Mouse (Mus musculus): ENCODE results near the gene Alkbh5. TPM values are rescaled to one million over a fixed set of nuclear protein-coding genes. Genes with fewer than 3 reads are reported as not detected.
"Not testable (repeated sequence)": the region's sequence is repeated elsewhere in the genome, so short reads cannot be mapped to it uniquely, and the experiment has no call there.

Gene Alkbh5
- polyA plus RNA-seq, 1 experiment from 2014 or later: 24.2 TPM

DNA sequence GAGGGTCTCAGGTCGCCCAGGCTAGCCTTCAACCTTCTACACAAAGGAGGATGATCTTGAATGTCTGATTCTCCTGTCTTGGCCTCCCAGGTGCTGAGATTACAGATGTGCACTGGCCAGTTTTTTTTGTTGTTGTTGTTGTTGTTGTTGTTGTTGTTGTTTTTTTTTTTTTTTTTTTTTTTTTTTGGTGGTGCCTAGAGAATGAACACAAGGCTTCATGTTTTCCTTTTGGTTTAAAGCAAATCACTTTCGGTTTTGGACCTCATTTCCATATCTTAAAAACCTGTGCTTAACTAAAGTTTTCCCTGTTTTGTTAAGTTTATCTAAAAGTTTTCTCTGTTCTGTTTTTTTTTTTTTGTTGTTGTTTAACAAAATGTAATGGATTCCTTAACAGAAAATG, 3.4 kb downstream of the Alkbh5 start:
- 0 out of 2 replicates have a peak, but pooled peaks cover 2% of the 10 kb centered on the region for H3K36me3 ChIP-seq (ENCODE audit: control insufficient read depth, insufficient read depth)
- peak overlapping the region; percentile 98 for H3K4me3 ChIP-seq (replicated peaks; ENCODE audit: low read length)
- H3K4me2 ChIP-seq (ENCODE audit: low read length): peak overlapping the region; percentile 91
- peaks cover 44% of the 10 kb centered on the region for H3K4me1 ChIP-seq (replicated peaks; ENCODE audit: control insufficient read depth, insufficient read depth, low read length)
- H3K9me3 ChIP-seq (ENCODE audit: control insufficient read depth, low read length): no peaks in the 10 kb centered on the region
- no peak overlapping the region for H3K27ac ChIP-seq (ENCODE audit: low read length)
- H3K9ac ChIP-seq (replicated peaks; ENCODE audit: low read depth, low read length): peak overlapping the region; percentile 68
- ATAC-seq: no peak
- no peaks in the 10 kb centered on the region for H3K27me3 ChIP-seq (replicated peaks; ENCODE audit: control insufficient read depth, insufficient read depth, low read length)
- 2% methylated on average over 2 of the region's 2 CpGs for WGBS

DNA sequence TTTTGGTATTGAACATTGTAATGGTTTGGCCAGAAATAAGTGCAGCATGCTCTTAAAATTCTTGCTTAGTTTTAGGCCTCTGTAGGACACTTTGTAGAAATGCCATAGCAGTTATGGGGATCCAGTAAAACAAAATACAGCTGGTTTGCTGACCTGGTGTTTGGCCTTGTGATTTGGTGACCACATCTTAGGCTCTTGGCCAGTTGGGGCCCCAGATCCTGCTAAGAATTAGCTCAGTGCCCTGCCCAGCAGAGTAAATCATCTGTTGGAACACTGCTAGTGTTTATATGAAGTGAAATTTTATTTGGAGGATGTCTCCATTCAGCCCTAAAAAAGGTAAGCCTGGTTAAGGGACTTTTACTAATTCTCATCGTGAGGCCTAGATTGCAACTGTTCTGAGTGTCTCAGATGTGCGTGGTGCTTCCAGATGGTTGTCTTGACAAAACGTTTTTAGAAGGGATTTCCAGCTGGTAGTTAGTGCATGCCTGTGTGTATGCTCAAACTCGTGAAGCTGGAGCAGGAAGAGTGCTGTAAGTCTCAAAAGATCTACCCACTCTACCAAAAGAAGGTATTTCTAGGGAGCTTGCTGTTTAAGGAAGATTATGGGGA, 3.9 kb downstream of the Alkbh5 start:
- Histone ChIP-seq H3K4me2 (ENCODE audit: low read length) (peak overlapping the region; percentile 72), H3K4me1 (replicated peaks; ENCODE audit: control insufficient read depth, insufficient read depth, low read length) (peaks cover 47% of the 10 kb centered on the region), H3K4me3 (replicated peaks; ENCODE audit: low read length) (peak overlapping the region; percentile 37), H3K36me3 (ENCODE audit: control insufficient read depth, insufficient read depth) (0 out of 2 replicates have a peak, but pooled peaks cover 2% of the 10 kb centered on the region), H3K9ac (replicated peaks; ENCODE audit: low read depth, low read length) (peak overlapping the region; percentile 44), H3K9me3 (ENCODE audit: control insufficient read depth, low read length) (no peaks in the 10 kb centered on the region), H3K27me3 (replicated peaks; ENCODE audit: control insufficient read depth, insufficient read depth, low read length) (no peaks in the 10 kb centered on the region), H3K27ac (ENCODE audit: low read length) (no peak overlapping the region)
- WGBS: 7% methylated on average over 4 of the region's 4 CpGs
- ATAC-seq: no peak

DNA sequence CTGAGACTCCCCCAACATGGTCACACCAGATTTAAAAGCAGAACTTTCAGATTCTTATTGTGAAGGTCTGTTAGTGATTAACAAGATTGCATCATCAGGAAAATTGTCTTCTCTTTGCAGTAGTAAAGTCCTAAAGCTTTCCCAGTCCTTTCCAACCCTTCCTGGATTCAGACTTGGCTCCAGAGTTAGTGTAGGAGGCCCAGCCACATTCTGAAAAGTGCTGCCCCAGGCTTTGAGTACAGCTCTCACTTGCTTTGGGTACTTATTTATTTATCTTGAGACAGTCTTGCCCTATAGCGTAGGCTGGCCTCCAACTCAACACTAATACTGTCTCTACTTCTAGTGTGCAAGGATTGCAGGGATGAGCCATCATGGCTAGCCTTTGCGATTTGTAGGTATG, 4.6 kb downstream of the Alkbh5 start:
- peak overlapping the region; percentile 37 for H3K4me3 ChIP-seq (replicated peaks; ENCODE audit: low read length)
- H3K9ac ChIP-seq (replicated peaks; ENCODE audit: low read depth, low read length): no peak overlapping the region; the same call in 1 of the 2 replicates

DNA sequence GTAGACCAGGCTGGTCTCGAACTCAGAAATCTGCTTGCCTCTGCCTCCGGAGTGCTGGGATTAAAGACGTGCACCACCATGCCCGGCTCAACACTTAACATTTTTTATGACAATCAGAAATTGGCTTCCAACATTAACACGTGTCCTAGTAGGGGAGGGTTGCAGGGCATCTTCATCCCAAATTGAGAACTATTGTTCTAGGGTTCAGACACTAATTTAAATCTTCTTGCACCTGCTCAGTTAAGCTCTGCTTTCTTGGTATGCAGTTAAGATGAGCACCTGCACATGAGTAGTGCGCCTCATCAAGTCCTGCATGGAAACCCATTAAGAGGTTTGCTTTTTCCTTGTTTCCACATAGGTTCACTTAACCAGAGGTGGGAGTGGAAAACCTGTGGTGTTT, 5.7 kb downstream of the Alkbh5 start:
- Histone ChIP-seq H3K9me3 (ENCODE audit: control insufficient read depth, low read length) (no peaks in the 10 kb centered on the region), H3K36me3 (ENCODE audit: control insufficient read depth, insufficient read depth) (0 out of 2 replicates have a peak, but pooled peaks cover 2% of the 10 kb centered on the region), H3K9ac (replicated peaks; ENCODE audit: low read depth, low read length) (no peak overlapping the region), H3K27ac (ENCODE audit: low read length) (no peak overlapping the region), H3K4me1 (replicated peaks; ENCODE audit: control insufficient read depth, insufficient read depth, low read length) (peaks cover 37% of the 10 kb centered on the region), H3K4me3 (replicated peaks; ENCODE audit: low read length) (no peak overlapping the region), H3K4me2 (ENCODE audit: low read length) (no peak overlapping the region), H3K27me3 (replicated peaks; ENCODE audit: control insufficient read depth, insufficient read depth, low read length) (no peaks in the 10 kb centered on the region)
- no peak for ATAC-seq
- 83% methylated on average over 6 of the region's 6 CpGs for WGBS

More for the DNA sequence above, 4.6 kb downstream of the Alkbh5 start:
- Histone ChIP-seq H3K27ac (ENCODE audit: low read length) (no peak overlapping the region), H3K27me3 (replicated peaks; ENCODE audit: control insufficient read depth, insufficient read depth, low read length) (no peaks in the 10 kb centered on the region), H3K4me2 (ENCODE audit: low read length) (peak overlapping the region; percentile 72), H3K9me3 (ENCODE audit: control insufficient read depth, low read length) (no peaks in the 10 kb centered on the region), H3K4me1 (replicated peaks; ENCODE audit: control insufficient read depth, insufficient read depth, low read length) (peaks cover 45% of the 10 kb centered on the region), H3K36me3 (ENCODE audit: control insufficient read depth, insufficient read depth) (0 out of 2 replicates have a peak, but pooled peaks cover 2% of the 10 kb centered on the region)
- no peak for ATAC-seq
- 74% methylated on average over 2 of the region's 2 CpGs for WGBS

DNA sequence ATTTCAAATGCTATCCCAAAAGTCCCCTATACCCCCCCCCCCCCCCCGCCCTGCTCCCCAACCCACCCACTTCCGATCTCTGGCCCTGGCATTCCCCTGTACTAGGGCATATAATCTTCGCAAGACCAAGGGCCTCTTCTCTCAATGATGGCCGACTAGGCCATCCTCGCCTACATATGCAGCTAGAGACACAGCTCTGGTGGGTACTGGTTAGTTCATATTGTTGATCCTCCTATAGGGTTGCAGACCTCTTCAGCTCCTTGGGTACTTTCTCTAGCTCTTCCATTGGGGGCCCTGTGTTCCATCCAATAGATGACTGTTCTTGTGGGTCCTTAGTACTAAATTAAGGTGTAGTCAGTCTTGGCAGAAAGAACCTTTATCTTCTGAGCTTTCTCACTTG, 7.0 kb downstream of the Alkbh5 start:
- WGBS: 83% methylated on average over 4 of the region's 5 CpGs
- peaks cover 37% of the 10 kb centered on the region for H3K4me1 ChIP-seq (replicated peaks; ENCODE audit: control insufficient read depth, insufficient read depth, low read length)
- not testable (repeated sequence) for H3K27ac ChIP-seq (ENCODE audit: low read length); H3K9ac ChIP-seq (replicated peaks; ENCODE audit: low read depth, low read length); H3K4me2 ChIP-seq (ENCODE audit: low read length); ATAC-seq; H3K4me3 ChIP-seq (replicated peaks; ENCODE audit: low read length); H3K36me3 ChIP-seq (ENCODE audit: control insufficient read depth, insufficient read depth); H3K9me3 ChIP-seq (ENCODE audit: control insufficient read depth, low read length); H3K27me3 ChIP-seq (replicated peaks; ENCODE audit: control insufficient read depth, insufficient read depth, low read length)

DNA sequence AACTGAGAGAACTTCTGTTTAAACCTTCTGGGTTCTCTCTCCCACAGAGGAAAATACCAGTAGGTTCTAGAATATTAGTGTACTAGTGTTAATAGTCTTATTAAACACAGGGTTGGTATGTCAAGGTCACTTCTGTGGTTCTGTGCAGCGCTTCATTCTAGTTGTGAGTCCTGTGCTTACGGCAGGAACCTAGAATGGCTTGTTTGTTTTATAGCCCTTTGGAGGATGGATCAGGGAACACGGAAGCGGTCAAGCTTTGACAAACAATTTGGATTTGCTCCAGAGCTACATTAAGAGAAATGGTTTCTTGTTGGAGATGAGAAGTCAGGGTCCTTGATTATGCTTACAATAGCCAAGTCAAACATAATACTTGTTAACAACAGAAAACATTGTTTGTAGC, 9.3 kb downstream of the Alkbh5 start:
- H3K4me1 ChIP-seq (replicated peaks; ENCODE audit: control insufficient read depth, insufficient read depth, low read length): peaks cover 25% of the 10 kb centered on the region
- H3K27ac ChIP-seq (ENCODE audit: low read length): no peak overlapping the region
- H3K9ac ChIP-seq (replicated peaks; ENCODE audit: low read depth, low read length): no peak overlapping the region
- no peak overlapping the region for H3K4me3 ChIP-seq (replicated peaks; ENCODE audit: low read length)
- no peaks in the 10 kb centered on the region for H3K27me3 ChIP-seq (replicated peaks; ENCODE audit: control insufficient read depth, insufficient read depth, low read length)
- no peak overlapping the region for H3K4me2 ChIP-seq (ENCODE audit: low read length)
- H3K9me3 ChIP-seq (ENCODE audit: control insufficient read depth, low read length): no peaks in the 10 kb centered on the region
- H3K36me3 ChIP-seq (ENCODE audit: control insufficient read depth, insufficient read depth): peaks cover 10% of the 10 kb centered on the region; the same call in 1 of the 2 replicates
- no peak for ATAC-seq
- WGBS: 74% methylated on average over 4 of the region's 4 CpGs

DNA sequence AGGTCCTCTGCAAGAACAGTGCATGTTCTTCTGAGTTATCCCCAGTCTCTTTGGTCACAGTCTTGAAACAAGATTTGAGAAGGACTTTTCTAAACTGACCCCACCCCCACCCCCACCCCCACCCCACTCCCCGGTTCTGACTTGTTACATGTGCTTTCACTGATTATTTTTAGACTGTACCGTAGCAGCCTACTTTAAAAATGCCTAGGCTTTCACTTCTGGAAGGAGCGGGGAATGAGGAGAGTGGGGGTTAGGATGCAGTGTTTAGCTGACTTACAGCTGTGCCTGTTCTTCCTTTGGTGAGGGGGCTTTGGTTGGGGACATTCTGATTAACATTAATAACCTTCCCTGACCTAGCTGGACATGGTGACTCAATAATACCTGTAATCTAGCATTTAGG, 11.9 kb downstream of the Alkbh5 start:
- Histone ChIP-seq H3K4me1 (replicated peaks; ENCODE audit: control insufficient read depth, insufficient read depth, low read length) (peaks cover 8% of the 10 kb centered on the region; the same call in 1 of the 2 replicates), H3K27me3 (replicated peaks; ENCODE audit: control insufficient read depth, insufficient read depth, low read length) (no peaks in the 10 kb centered on the region), H3K9me3 (ENCODE audit: control insufficient read depth, low read length) (no peaks in the 10 kb centered on the region), H3K27ac (ENCODE audit: low read length) (no peak overlapping the region), H3K4me3 (replicated peaks; ENCODE audit: low read length) (no peak overlapping the region), H3K4me2 (ENCODE audit: low read length) (no peak overlapping the region), H3K36me3 (ENCODE audit: control insufficient read depth, insufficient read depth) (peaks cover 8% of the 10 kb centered on the region; the same call in 1 of the 2 replicates), H3K9ac (replicated peaks; ENCODE audit: low read depth, low read length) (no peak overlapping the region)
- ATAC-seq: no peak
- 92% methylated on average over 3 of the region's 3 CpGs for WGBS

DNA sequence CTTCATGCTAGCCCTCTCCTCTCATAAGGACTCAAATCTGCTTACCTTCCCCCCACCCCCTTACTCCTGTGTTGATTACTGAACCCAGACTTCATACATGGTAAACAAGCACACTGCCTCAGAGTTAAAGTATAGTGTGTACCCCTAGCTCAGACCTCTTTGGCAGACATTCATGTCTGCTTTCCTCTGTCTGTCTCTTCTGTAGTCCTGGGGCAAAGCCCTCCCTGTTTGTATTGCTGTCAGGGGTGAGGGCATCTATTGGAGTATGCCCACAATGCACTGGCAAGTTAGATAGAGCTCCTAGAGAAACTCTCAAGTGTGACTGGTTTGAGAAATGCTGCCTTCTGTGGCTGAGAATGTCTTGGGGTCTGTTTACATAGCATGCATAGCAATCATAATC, 16.9 kb downstream of the Alkbh5 start:
- no peak for ATAC-seq
- no peak overlapping the region for H3K4me2 ChIP-seq (ENCODE audit: low read length)
- H3K4me3 ChIP-seq (replicated peaks; ENCODE audit: low read length): no peak overlapping the region
- H3K27ac ChIP-seq (ENCODE audit: low read length): no peak overlapping the region
- no peaks in the 10 kb centered on the region for H3K27me3 ChIP-seq (replicated peaks; ENCODE audit: control insufficient read depth, insufficient read depth, low read length)
- H3K9ac ChIP-seq (replicated peaks; ENCODE audit: low read depth, low read length): no peak overlapping the region
- H3K36me3 ChIP-seq (ENCODE audit: control insufficient read depth, insufficient read depth): peaks cover 25% of the 10 kb centered on the region
- H3K4me1 ChIP-seq (replicated peaks; ENCODE audit: control insufficient read depth, insufficient read depth, low read length): no peaks in the 10 kb centered on the region
- no peaks in the 10 kb centered on the region for H3K9me3 ChIP-seq (ENCODE audit: control insufficient read depth, low read length)

DNA sequence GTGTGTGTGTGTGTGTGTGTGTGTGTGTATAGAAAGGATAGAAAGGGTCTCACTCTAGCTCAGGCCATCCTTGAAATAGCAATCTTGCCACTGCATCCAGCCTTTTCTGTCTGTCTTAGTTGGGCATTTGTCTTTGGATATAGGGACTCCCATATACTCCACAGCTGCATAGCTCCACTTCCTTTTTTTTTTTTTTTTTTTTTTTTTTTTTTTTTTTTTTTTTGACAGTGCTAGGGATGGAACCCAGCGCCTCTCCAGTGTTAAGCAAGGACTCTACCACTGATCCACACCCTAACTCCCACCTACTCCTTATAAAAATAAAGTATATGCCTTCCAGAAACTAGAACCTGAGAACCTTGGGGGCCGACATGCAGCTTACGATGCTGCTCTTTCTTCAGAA, 21.5 kb downstream of the Alkbh5 start:
- no peak overlapping the region for H3K27ac ChIP-seq (ENCODE audit: low read length)
- H3K9me3 ChIP-seq (ENCODE audit: control insufficient read depth, low read length): no peaks in the 10 kb centered on the region
- 91% methylated on average over 3 of the region's 3 CpGs for WGBS
- H3K36me3 ChIP-seq (ENCODE audit: control insufficient read depth, insufficient read depth): peaks cover 17% of the 10 kb centered on the region
- no peak overlapping the region for H3K9ac ChIP-seq (replicated peaks; ENCODE audit: low read depth, low read length)
- no peaks in the 10 kb centered on the region for H3K27me3 ChIP-seq (replicated peaks; ENCODE audit: control insufficient read depth, insufficient read depth, low read length)
- no peaks in the 10 kb centered on the region for H3K4me1 ChIP-seq (replicated peaks; ENCODE audit: control insufficient read depth, insufficient read depth, low read length)
- no peak for ATAC-seq
- H3K4me3 ChIP-seq (replicated peaks; ENCODE audit: low read length): no peak overlapping the region
- H3K4me2 ChIP-seq (ENCODE audit: low read length): no peak overlapping the region

DNA sequence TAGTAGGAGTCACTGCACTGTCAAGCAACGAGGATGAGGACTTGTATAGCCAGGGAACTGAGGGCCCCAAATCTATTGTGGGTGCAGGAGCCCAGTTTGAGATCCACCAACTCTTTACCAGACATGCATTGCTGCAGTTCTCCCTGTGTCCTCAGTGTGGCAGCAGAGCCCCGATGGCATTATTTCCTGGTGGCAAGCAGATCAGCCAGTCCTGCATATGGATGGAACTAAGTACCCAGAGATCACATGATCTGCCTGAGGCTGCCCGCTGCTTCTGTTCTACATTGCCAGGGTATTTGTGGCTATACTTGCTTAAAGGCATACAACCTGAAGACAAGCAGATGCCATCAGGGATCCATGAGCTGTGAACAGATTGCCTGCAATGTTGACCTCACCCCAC, 23.2 kb downstream of the Alkbh5 start:
- 5% methylated on average over 3 of the region's 3 CpGs for WGBS
- no peak overlapping the region for H3K4me3 ChIP-seq (replicated peaks; ENCODE audit: low read length)
- H3K4me2 ChIP-seq (ENCODE audit: low read length): no peak overlapping the region
- no peaks in the 10 kb centered on the region for H3K4me1 ChIP-seq (replicated peaks; ENCODE audit: control insufficient read depth, insufficient read depth, low read length)
- no peaks in the 10 kb centered on the region for H3K27me3 ChIP-seq (replicated peaks; ENCODE audit: control insufficient read depth, insufficient read depth, low read length)
- peaks cover 9% of the 10 kb centered on the region for H3K36me3 ChIP-seq (ENCODE audit: control insufficient read depth, insufficient read depth)
- no peaks in the 10 kb centered on the region for H3K9me3 ChIP-seq (ENCODE audit: control insufficient read depth, low read length)
- peak; percentile 54 for ATAC-seq
- no peak overlapping the region for H3K27ac ChIP-seq (ENCODE audit: low read length)
- H3K9ac ChIP-seq (replicated peaks; ENCODE audit: low read depth, low read length): no peak overlapping the region

All from forebrain, embryonic 16.5 days (tissue).